Mouse (Mus musculus): ENCODE data around the gene Tmem45a. TPM values are rescaled to one million over a fixed set of nuclear protein-coding genes. Genes with fewer than 3 reads are reported as not detected.

The Tmem45a gene
- total RNA-seq, 2 experiments from 2014 or later = 0.63 to 2.5 TPM

DNA sequence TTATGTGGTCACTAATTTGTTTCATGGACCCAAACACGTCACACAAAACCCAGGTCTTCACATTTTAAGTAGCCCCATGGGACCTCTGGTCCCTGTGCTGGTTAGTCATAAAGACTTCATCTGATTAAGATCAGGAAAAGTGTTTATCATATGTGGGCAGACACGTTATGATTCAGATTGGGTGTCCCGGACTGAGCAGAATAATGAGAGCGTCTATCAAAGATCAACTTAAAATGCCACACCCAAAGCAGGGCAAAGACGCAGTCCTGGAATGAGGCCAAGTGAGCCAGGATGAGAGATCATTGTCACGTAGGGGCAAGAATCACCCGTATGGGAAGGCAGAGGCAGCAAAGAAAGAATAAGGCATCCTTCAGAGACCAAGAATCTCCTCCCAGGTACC lies 87.1 kb downstream of the Tmem45a start:
- no peak for DNase-seq (ENCODE audit: low spot score in 2 of 2)

- DNase-seq (ENCODE audit: low spot score in 2 of 2) = no peak
Observed at GRCm38 (mm10) chr16:56795481-56796139, 90.4 kb downstream of the Tmem45a start, which contains the start of gene Adgrg7. Gene Adgrg7, minus strand, starts transcription at chr16:56795855.

- no peak for DNase-seq (ENCODE audit: low spot score in 2 of 2)
Observed at GRCm38 (mm10) chr16:56794383-56795144, 91.4 kb downstream of the Tmem45a start.

DNA sequence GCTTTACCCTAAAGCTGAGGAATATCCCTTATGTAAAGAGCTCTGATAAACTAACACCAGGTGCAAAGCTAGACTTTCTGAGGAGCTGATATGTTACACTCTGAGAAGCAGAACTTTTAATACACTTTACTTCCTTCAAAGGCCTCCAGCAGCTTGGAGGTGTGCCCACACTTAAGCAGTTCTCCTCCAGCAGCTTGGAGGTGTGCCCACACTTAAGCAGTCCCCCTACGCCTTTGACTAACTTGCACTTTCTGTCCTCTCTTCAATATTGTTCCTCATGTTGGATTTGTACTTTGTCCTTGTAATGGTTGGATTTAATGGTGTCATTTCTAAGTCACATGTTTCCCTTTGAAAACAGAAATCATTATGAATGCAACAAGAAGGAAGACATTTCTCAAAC lies 92.2 kb downstream of the Tmem45a start:
- DNase-seq (ENCODE audit: low spot score in 2 of 2) = no peak

- no peak for DNase-seq (ENCODE audit: low spot score in 2 of 2)
Observed at GRCm38 (mm10) chr16:56785943-56786342, 100.0 kb downstream of the Tmem45a start.

GRCm38 (mm10) chr16:56771163-56772105 lies 114.5 kb downstream of the Tmem45a start:
- DNase-seq (ENCODE audit: low spot score in 2 of 2) = peak; percentile 34 to 51

Other genes with a start within 250 kb of the Tmem45a start
- gene Tfg, start 168.7 kb downstream of the Tmem45a start, total RNA-seq (2021) = 10 to 100 TPM; 56.6 to 58.0 TPM
- gene Adgrg7, start 90.3 kb downstream of the Tmem45a start, total RNA-seq (2021) = not detected
- 1 to 10 TPM; 2.7 to 3.3 TPM for gene Lnp1, start 41.9 kb upstream of the Tmem45a start, total RNA-seq (2021)
- gene Tmem45a2, start 185.2 kb upstream of the Tmem45a start, total RNA-seq (2021) = under 1 TPM in 1 of 2 experiments, not detected in 1; 0.09 TPM
- 100 to 1,000 TPM; 100 to 111 TPM for gene Tomm70a, start 235.5 kb upstream of the Tmem45a start, total RNA-seq (2021)